Mouse (Mus musculus) cerebellum, adult 11-12 months (tissue): ENCODE results near the gene Tlr5.

Experiments
- DNase-seq: peaks from one replicate; pipeline ENCODE4 v3.0.0; 2022

Gene Tlr5

GRCm38 (mm10) chr1:182954287-182955046, at the start of gene Tlr5:
TSS of gene Tlr5 (plus strand) at chr1:182954788.
- no peak for DNase-seq

DNA sequence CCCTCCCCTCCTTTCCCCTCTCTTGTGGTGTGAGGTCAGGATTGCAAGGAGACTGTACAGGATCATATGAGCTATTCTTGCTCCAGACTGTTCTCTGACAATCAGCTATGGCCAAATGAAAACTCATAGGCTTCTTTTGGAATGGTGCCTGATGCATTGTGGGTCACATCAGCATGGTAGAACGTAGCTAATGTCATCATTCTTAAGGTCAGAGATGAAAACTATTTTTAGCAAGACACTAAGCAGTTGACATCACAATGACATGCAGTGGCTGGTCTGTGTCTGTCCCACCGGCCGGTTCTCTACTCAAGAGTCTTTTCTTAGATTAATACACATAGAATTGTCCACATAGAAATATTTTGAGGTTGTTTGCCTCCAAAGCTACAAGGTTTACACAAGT, 48.9 kb upstream of the Tlr5 start:
- no peak for DNase-seq

- DNase-seq: peak; percentile 43
These were observed 46.2 kb upstream of the Tlr5 start for GRCm38 (mm10) chr1:182908050-182909036.

GRCm38 (mm10) chr1:182909066-182909465, 45.5 kb upstream of the Tlr5 start:
- DNase-seq: no peak

DNA sequence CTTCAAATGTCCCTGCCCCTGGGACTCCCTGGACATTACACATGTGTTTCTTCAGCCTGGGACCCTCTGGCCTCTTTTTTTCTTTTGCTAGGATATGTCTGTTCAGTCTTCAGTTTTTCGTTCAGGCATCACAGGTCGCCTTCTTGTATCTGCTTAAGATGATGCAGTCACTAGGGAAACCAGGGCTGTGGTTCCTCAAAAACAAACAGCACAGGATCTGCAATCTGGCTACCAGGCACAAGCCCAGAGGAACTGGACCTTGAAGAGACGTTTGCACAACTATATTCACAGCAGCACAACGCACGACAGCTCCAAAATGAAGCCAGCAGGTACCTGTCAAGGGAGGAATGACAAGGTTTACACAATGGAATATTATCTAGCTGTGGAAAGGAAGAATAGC, 45.0 kb upstream of the Tlr5 start:
- DNase-seq: no peak

DNA sequence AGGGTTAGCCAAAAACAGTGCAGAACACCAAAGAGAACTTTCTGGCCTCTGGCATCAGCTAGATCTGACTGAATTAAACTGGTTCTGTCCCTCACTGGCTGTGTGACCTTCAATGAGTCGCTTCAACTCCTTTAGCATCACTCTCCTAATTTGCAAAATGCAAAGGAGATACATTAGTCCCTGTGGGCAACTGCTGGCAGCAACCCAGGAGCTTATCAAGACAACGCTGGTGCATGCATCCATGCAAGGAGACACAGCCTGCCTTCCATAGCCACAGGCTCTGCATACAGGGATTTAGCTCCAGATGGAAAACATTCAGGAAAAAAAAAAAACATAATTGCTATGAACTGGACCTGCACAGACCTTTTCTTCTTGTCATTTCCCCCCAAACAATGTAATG, 42.0 kb upstream of the Tlr5 start:
- no peak for DNase-seq

DNA sequence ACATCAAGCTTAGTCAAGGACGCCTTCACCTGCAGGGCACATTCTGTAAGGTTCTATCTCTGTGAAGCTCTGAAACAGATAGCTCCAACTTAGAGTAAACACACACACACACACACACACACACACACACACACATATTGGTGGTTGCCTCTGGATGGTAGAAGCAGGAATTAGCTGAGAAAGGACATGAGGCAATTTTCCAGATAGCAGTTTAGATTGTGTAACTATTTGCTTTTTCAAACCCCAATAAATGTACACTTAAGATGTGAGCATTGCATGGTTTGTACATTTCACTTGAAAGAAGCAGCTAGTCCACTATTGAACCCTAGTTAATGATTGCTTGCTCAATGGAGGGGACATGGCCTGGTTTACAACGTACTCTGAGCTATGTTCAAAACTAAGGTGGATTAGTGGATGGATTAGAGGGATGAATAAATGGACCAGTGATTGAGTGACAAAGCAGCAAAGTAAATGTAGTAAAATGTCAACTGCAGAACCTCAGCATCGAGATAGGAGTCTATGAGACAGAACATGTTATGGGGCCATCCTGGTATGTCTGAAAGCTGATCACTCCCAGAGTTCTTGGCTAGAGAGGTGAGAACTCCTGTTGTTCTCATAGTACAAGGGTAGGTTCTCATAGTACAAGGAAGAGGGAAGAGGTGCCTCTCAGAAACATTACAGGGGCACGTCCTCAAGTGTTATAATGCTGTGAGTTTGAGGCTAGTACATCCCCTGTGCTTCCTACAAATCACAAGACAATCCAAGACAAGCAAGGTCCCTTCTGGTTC, 40.3 kb upstream of the Tlr5 start:
- DNase-seq: no peak

- DNase-seq: no peak
These were observed 38.4 kb upstream of the Tlr5 start for GRCm38 (mm10) chr1:182916166-182916565.

- no peak for DNase-seq
These were observed 35.8 kb upstream of the Tlr5 start for GRCm38 (mm10) chr1:182918718-182919346.

- DNase-seq: no peak
These were observed 31.8 kb upstream of the Tlr5 start for GRCm38 (mm10) chr1:182922824-182923223.

DNA sequence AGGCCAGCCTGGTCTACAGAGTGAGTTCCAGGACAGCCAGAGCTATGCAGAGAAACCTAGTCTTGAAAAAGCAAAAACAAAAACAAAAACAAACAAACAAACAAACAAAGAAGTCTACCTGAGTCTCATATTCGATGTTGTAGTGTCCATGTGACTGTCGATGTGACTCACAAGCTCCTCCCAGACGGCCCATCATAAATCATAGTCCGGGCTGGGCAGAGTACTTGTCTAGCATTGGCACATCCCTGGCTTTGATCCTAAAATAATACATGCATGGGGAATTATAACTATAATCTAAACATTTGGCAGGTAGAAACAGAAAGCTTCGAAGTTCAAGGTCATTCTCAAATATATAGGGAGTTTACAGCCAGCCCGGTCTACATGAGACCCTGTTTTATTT, 28.1 kb upstream of the Tlr5 start:
- no peak for DNase-seq

DNA sequence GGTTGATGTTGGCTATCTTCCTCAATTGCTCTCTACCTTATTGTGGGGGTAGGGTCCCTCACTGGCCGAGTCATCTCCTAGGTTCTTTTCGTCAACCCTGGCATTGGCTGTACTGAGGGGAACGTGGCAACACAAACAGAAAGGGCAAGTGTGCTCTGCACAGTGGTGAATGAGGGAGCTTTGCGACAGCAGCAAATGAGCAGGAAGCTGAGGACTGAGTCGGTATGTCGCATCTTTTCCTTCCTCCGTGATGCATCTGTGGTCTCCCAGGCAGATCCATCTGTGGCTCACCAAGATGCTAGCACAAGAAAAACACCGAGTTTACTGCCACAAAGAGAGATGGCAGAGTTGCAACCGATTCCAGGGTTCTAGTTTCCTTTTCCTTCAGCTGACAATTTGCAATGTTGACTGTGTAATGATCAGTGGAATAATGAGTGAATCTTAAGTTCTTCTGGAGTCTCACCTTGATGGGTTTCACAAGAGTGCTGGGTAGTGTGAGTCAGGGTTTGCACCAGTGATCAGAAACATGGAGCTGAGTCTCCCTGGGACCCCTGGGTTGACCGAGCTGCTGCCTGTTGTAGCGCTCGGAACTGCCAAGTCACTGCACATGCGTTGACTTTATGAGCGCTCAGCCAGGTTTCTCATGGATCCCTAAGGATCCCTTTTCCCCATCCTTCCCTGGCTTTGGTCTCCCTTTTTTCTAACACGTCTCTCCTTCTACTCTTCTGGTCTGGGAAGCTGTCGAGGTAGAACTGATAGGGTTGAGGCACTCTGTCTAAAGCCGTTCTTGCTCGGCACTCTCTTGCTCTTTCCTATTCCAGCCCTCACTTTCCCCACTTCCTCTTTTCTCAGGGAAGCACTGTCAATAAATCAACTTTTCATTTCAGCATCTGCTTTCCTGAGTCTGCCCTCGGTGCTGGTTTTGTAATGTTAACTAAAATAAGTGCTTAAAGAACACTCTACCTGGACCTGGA, 26.4 kb upstream of the Tlr5 start:
- DNase-seq: no peak

GRCm38 (mm10) chr1:182935469-182935868, 19.1 kb upstream of the Tlr5 start:
- DNase-seq: no peak

DNA sequence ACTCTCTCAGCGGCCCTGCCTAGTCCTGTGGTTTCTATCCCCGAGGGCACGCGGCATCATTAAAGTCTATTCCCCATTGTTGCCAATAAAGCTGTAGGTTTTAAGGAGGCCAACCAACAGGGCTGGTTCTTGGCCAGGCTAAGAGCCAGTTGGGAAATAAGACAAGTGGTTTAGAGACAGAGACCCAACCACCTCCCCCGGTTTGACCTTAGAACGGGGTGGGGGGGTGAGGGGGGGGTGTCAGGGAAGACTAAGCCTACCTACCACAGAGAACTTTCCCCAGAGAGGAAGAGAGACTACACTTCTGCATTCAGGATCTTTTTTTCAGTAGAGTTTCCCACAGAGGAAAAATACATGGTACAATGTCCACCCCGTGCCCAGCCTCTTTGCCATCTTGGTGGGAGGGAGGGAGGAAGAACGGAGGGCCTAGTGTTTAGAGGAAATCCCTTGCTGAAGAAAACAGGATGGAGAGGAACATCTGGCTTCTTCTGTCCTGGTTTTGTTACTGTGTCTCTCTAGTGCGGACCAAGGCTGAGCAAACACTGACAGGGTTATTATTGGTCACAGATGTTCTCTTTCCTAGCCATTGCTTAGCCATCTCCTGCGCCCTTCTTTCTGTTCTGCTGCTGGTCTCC, 17.0 kb upstream of the Tlr5 start:
- no peak for DNase-seq

- no peak for DNase-seq
These were observed 12.7 kb upstream of the Tlr5 start for GRCm38 (mm10) chr1:182941921-182942320.

- DNase-seq: no peak
These were observed 10.7 kb upstream of the Tlr5 start for GRCm38 (mm10) chr1:182943911-182944310.

DNA sequence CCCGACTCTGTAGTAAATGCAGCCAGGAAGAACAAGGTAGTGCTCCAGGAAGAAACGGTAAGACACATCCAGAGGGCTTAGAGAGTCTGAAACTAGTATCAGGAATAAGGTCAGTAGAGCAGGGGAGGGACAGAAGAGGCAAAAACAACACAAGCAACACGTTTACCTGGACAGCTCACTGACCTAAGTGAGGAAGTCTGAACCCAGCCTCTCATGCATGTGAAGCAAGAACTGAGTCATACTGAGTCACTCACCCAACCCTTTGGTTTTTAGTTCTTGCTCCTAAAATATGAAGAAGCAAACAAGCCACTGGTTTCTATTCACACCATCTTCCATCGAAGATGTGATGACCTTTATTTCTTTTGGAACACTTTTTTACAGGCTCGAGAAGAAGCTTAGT, 9.9 kb upstream of the Tlr5 start:
- DNase-seq: no peak

DNA sequence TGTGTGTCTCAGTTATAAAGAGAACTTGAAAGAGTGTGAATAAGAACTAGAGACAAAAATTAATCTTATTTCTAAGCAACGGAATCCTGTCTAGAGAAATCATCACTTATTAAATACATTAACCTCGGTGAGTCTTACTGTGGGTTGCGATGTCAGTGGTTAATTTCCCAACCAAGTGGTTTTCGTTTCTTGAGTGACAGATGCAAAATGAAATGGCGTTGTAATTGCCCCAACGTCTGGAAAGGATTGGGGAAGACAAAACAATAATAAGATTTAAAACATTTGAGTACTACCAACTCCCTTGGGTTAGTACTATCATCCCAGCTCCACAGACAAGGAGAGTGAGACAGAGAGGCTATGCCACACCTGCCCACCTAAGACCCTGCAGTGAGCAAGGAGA, 9.0 kb upstream of the Tlr5 start:
- no peak for DNase-seq

DNA sequence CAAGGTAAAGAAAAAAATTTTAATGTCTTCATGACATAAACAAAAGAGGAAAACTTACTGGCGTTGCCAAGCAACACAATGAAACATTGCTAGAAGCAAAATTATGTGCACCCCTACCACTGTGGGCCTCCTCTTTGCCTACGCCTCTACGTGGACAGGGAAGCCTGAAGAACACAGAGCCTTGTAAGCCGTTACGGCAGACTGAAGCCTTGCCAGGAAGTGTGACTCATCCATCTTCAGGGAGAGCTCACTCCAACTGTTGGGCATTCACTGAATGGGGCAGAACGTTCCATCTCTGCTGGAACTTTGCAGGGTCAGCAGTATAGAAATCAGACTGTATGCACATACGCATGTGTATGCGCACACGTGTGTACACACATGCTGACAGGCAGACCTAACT, 3.3 kb upstream of the Tlr5 start:
- no peak for DNase-seq

DNA sequence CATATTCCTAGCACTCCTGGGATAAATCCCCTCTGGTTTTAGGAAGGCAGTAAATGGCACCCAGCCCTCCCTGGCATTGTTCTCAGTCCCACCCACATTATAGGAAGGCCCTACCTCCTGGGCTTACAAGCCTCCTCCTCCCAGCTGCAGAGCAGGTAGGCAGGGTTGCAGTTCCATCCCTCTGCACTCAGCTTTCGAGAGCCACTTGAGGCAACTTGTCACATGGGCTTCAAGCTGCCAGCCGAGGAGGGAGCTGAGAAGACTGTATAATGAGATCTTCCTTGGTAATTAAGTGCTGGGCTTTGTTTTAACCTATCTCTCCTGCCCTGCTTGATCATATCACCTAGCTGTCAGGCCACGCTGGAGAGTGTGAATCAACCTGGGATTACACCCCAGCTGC, 1.4 kb upstream of the Tlr5 start:
- DNase-seq: no peak

DNA sequence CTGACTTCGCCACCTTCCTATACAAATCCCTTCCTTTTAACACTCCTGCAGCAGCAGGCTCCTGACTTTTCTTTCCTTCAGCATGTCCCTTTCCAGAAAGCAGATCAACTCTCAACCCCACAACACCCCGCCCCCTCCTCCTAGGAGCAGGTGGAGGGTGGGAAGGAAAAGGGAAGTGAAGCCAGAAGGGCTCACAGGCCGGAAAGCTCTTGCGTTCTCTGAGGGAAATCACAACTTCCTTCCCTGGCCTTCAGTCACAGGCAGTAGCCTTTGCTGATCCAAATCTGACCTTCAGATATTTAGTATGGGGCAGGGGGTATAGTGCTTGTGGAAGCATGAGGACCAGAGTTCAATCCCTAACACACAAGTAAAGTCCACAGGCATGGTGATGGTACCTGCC, 921 bp upstream of the Tlr5 start:
- no peak for DNase-seq
